12 mouse cellular contexts compared by ENCODE assay signal in genomic region chr9:21748491-21748890, GRCm38 (mm10). TPM values are rescaled to one million over a fixed set of nuclear protein-coding genes. Genes with fewer than 3 reads are reported as not detected.
DNase-seq lines count a peak whose midpoint lies in the region; ATAC-seq and TF ChIP-seq lines count a peak whose summit lies in the region.
"Had no signal": no experiment of that assay in that cellular context is flagged by ENCODE, and none has a peak within 500 bp of the region (broad histone marks: within the 10 kb centered on the region; RNA-seq: fewer than 3 reads in every experiment).

No protein-coding gene starts in this region.

- peaks cover 17% of the 10 kb centered on the region for H3K4me1 ChIP-seq in heart, adult 2 months (ENCODE audit: control insufficient read depth, insufficient read depth, low read length)
- H3K4me1 ChIP-seq in cerebellum, adult 2 months (ENCODE audit: control insufficient read depth, insufficient read depth, low read length): peaks cover 52% of the 10 kb centered on the region
- H3K4me1 ChIP-seq in forebrain, embryonic 16.5 days (replicated peaks; ENCODE audit: control insufficient read depth, insufficient read depth, low read length): peaks cover 7% of the 10 kb centered on the region

- H3K4me3 ChIP-seq in heart, adult 2 months: no peak overlapping the region
- no peak overlapping the region for H3K4me3 ChIP-seq in left cerebral cortex, adult 2 months
- peak overlapping the region; percentile 28 for H3K4me3 ChIP-seq in cerebellum, adult 2 months (replicated peaks; ENCODE audit: insufficient read depth, low read depth, low read length)
- no peak overlapping the region for H3K4me3 ChIP-seq in forebrain, embryonic 16.5 days (replicated peaks; ENCODE audit: low read length)
- H3K4me3 ChIP-seq: embryonic facial prominence, embryonic 13.5 days had no signal

- H3K36me3 ChIP-seq in heart, adult 2 months (ENCODE audit: control insufficient read depth, insufficient read depth, low read length): no peaks in the 10 kb centered on the region
- peaks cover 25% of the 10 kb centered on the region; the same call in 1 of the 2 replicates for H3K36me3 ChIP-seq in forebrain, embryonic 16.5 days (ENCODE audit: control insufficient read depth, insufficient read depth)

- 38% methylated on average over 10 of the region's 10 CpGs for WGBS in heart, adult 2 months
- 12% methylated on average over 10 of the region's 10 CpGs for WGBS in cerebellum, adult 2 months
- WGBS in forebrain, embryonic 16.5 days: 82% methylated on average over 10 of the region's 10 CpGs

- intact Hi-C loops in heart, adult 2 months (cut with DNase I): loop anchor here (5.0 kb wide), 1 partner anchor 46 kb away; no protein-coding TSS in a partner anchor
- intact Hi-C loops in heart, postnatal 25 days (cut with DNase I): no loop called here
- intact Hi-C loops in left cerebral cortex, adult 2 months (cut with DNase I): no loop called here
- intact Hi-C loops in left cerebral cortex, postnatal 14 days (cut with DNase I): no loop called here

- TF ChIP-seq POLR2A in heart, adult 2 months (IDR thresholded peaks at IDR 0.05; ENCODE audit: insufficient read depth, low read depth, low read length): no peak
- no peak for TF ChIP-seq POLR2A in cerebellum, adult 2 months (IDR thresholded peaks at IDR 0.05; ENCODE audit: borderline replicate concordance, insufficient read depth, low read length)

- H3K9me3 ChIP-seq in forebrain, embryonic 16.5 days (ENCODE audit: control insufficient read depth, low read length): no peaks in the 10 kb centered on the region
- H3K9me3 ChIP-seq: embryonic facial prominence, embryonic 13.5 days had no signal

- no peak for ATAC-seq in forebrain, embryonic 16.5 days

- H3K4me2 ChIP-seq in forebrain, embryonic 16.5 days (ENCODE audit: low read length): no peak overlapping the region
- H3K4me2 ChIP-seq: embryonic facial prominence, embryonic 13.5 days had no signal

- H3K27me3 ChIP-seq in heart, adult 2 months (ENCODE audit: control insufficient read depth, insufficient read depth, low read length): no peaks in the 10 kb centered on the region
- H3K27me3 ChIP-seq in cerebellum, adult 2 months (ENCODE audit: control insufficient read depth, insufficient read depth, low read length): no peaks in the 10 kb centered on the region
- H3K27me3 ChIP-seq in forebrain, embryonic 16.5 days (replicated peaks; ENCODE audit: control insufficient read depth, insufficient read depth, low read length): no peaks in the 10 kb centered on the region
- H3K27me3 ChIP-seq: embryonic facial prominence, embryonic 13.5 days had no signal

- TF ChIP-seq CTCF in heart, adult 2 months (IDR thresholded peaks at IDR 0.05): no peak
- no peak for TF ChIP-seq CTCF in left cerebral cortex, adult 2 months (IDR thresholded peaks at IDR 0.05)
- TF ChIP-seq CTCF in cerebellum, adult 2 months (IDR thresholded peaks at IDR 0.05; ENCODE audit: borderline replicate concordance, insufficient read depth, low read depth, low read length): no peak

- peak overlapping the region; percentile 54 for H3K27ac ChIP-seq in heart, adult 2 months
- peak overlapping the region; percentile 24; the same call in 1 of the 2 replicates for H3K27ac ChIP-seq in left cerebral cortex, adult 2 months
- H3K27ac ChIP-seq in cerebellum, adult 2 months (ENCODE audit: insufficient read depth, low read length): peak overlapping the region; percentile 98
- H3K27ac ChIP-seq in forebrain, embryonic 16.5 days (ENCODE audit: low read length): peak overlapping the region; percentile 58
- H3K27ac ChIP-seq: embryonic facial prominence, embryonic 13.5 days had no signal

- H3K9ac ChIP-seq in heart, adult 2 months (ENCODE audit: low read depth, low read length): no peak overlapping the region
- H3K9ac ChIP-seq in forebrain, embryonic 16.5 days (replicated peaks; ENCODE audit: low read depth, low read length): no peak overlapping the region
- H3K9ac ChIP-seq: embryonic facial prominence, embryonic 13.5 days had no signal

- no peak for TF ChIP-seq EP300 in heart, adult 2 months (IDR thresholded peaks at IDR 0.05; ENCODE audit: insufficient read depth, low read depth, low read length)

- no peaks in the 10 kb centered on the region for H3K79me2 ChIP-seq in heart, adult 2 months (replicated peaks; ENCODE audit: control insufficient read depth, insufficient read depth, low read length)

- no peak for DNase-seq in heart, adult 2 months
- no peak for DNase-seq in heart, postnatal 25 days (ENCODE audit: low spot score)
- DNase-seq in left cerebral cortex, adult 2 months (ENCODE audit: extremely low spot score in 1 of 2, low spot score in 2 of 2): no peak
- DNase-seq in left cerebral cortex, postnatal 14 days (ENCODE audit: low spot score in 2 of 2): no peak
- DNase-seq in cerebellum, adult 2 months: peak in 1 of 2 experiments; percentile 73
- DNase-seq in left cerebral cortex, adult 9 months (ENCODE audit: low spot score in 2 of 2): no peak
- no peak for DNase-seq in frontal cortex, postnatal 36 days (ENCODE audit: low spot score in 2 of 2)
- DNase-seq: gastrocnemius, postnatal 14 days; thymus, postnatal 14 days had no signal

RNA-seq across cellular contexts. Expression of gene Spc24, which starts 11.6 kb away (rescaled TPM):
- 1 to 10 TPM; 5.1 to 6.8 TPM for total RNA-seq in heart, adult 2 months (2021)
- 6.0 and 6.2 TPM in 2 replicates for polyA plus RNA-seq in heart, adult 2 months (2012; rRNA removed)
- 1 to 10 TPM; 3.2 to 4.0 TPM for total RNA-seq in heart, postnatal 25 days (2021)
- total RNA-seq in left cerebral cortex, adult 2 months (2021): 1 to 10 TPM; 1.7 to 2.4 TPM
- 1 to 10 TPM; 2.6 to 2.7 TPM for total RNA-seq in left cerebral cortex, postnatal 14 days (2021)
- 3.8 TPM in 2 replicates for polyA plus RNA-seq in cerebellum, adult 2 months (2012; rRNA removed)
- polyA plus RNA-seq in forebrain, embryonic 16.5 days (2015; fragmentation: Nextera tagmentation; extraction: Ambion mirVana): 35.1 and 42.8 TPM in 2 replicates

RNA-seq across cellular contexts. Expression of gene Ldlr, which starts 25.2 kb away (rescaled TPM):
- 1 to 10 TPM; 3.4 to 4.2 TPM for total RNA-seq in heart, adult 2 months (2021)
- 7.2 and 10.2 TPM in 2 replicates for polyA plus RNA-seq in heart, adult 2 months (2012; rRNA removed)
- total RNA-seq in heart, postnatal 25 days (2021): 1 to 10 TPM; 2.7 to 3.1 TPM
- total RNA-seq in left cerebral cortex, adult 2 months (2021): 10 to 100 TPM; 15.8 to 17.7 TPM
- total RNA-seq in left cerebral cortex, postnatal 14 days (2021): 10 to 100 TPM; 13.5 to 16.7 TPM
- 34.1 and 34.2 TPM in 2 replicates for polyA plus RNA-seq in cerebellum, adult 2 months (2012; rRNA removed)
- polyA plus RNA-seq in forebrain, embryonic 16.5 days (2015; fragmentation: Nextera tagmentation; extraction: Ambion mirVana): 16.1 and 18.8 TPM in 2 replicates

RNA-seq across cellular contexts. Expression of gene Kank2, which starts 50.1 kb away (rescaled TPM):
- 10 to 100 TPM; 57.3 to 62.9 TPM for total RNA-seq in heart, adult 2 months (2021)
- polyA plus RNA-seq in heart, adult 2 months (2012; rRNA removed): 45.3 and 52.7 TPM in 2 replicates
- total RNA-seq in heart, postnatal 25 days (2021): 10 to 100 TPM; 52.5 to 58.0 TPM
- 1 to 10 TPM; 8.5 to 8.8 TPM for total RNA-seq in left cerebral cortex, adult 2 months (2021)
- 1 to 10 TPM; 7.4 to 7.6 TPM for total RNA-seq in left cerebral cortex, postnatal 14 days (2021)
- 44.7 and 50.6 TPM in 2 replicates for polyA plus RNA-seq in cerebellum, adult 2 months (2012; rRNA removed)
- polyA plus RNA-seq in forebrain, embryonic 16.5 days (2015; fragmentation: Nextera tagmentation; extraction: Ambion mirVana): 3.2 and 3.7 TPM in 2 replicates
- total RNA-seq: monocyte, adult 5-6 weeks had no signal

Comparison
In these comparisons a context has a peak if more than half of its experiments do, and no peak if none do; other contexts are left out.
1. H3K27ac ChIP-seq: peak in every context shown above with its lines; median percentile 98 in cerebellum, adult 2 months; 58 in forebrain, embryonic 16.5 days; 54 in heart, adult 2 months; 24 in left cerebral cortex, adult 2 months.
2. RNA of gene Kank2, which starts 50.1 kb away (total RNA-seq): 57.3 to 62.9 TPM in heart, adult 2 months and 52.5 to 58.0 TPM in heart, postnatal 25 days; 8.5 to 8.8 TPM in left cerebral cortex, adult 2 months and 7.4 to 7.6 TPM in left cerebral cortex, postnatal 14 days; every median in the first group is over 4 times any median in the second.